ENCODE assay signal across 8 mouse cellular contexts in genomic region chr12:79928739-79929380, GRCm38 (mm10).
DNase-seq lines count a peak whose midpoint lies in the region; ATAC-seq and TF ChIP-seq lines count a peak whose summit lies in the region.

No protein-coding gene starts in this region.

- 70% methylated on average over 6 of the region's 6 CpGs for WGBS in midbrain, embryonic 13.5 days
- 53% methylated on average over 6 of the region's 6 CpGs for WGBS in midbrain, embryonic 15.5 days
- WGBS in heart, embryonic 11.5 days (ENCODE audit: insufficient replicate concordance): 36% methylated on average over 6 of the region's 6 CpGs
- 20% methylated on average over 6 of the region's 6 CpGs for WGBS in stomach, postnatal 0 days

- ATAC-seq in midbrain, embryonic 13.5 days: no peak
- no peak for ATAC-seq in midbrain, embryonic 15.5 days (replicated peaks)
- ATAC-seq in heart, embryonic 11.5 days (replicated peaks; ENCODE audit: insufficient number of reproducible peaks, low FRiP score, low TSS enrichment): 0 out of 2 replicates have a peak, but pooled peaks have one; percentile 24
- peak; percentile 41 for ATAC-seq in stomach, postnatal 0 days (ENCODE audit: low FRiP score, low TSS enrichment)

- TF ChIP-seq EP300 in stomach, postnatal 0 days (optimal IDR thresholded peaks at IDR 0.05): no peak

- peak; percentile 73 for DNase-seq in kidney, postnatal 10 days
- DNase-seq in stomach, postnatal 0 days (ENCODE audit: low spot score): peak; percentile 54
- no peak for DNase-seq in c-Kit-positive CD71-positive TER-119-positive erythroid progenitor cells, embryonic 14.5 days (ENCODE audit: low spot score)
- no peak for DNase-seq in liver
- DNase-seq in spleen, postnatal 36 days (ENCODE audit: low spot score in 2 of 2): no peak

- H3K9me3 ChIP-seq in midbrain, embryonic 13.5 days: no peaks in the 10 kb centered on the region
- H3K9me3 ChIP-seq in midbrain, embryonic 15.5 days: no peaks in the 10 kb centered on the region
- H3K9me3 ChIP-seq in heart, embryonic 11.5 days (replicated peaks; ENCODE audit: control insufficient read depth, low read length): no peaks in the 10 kb centered on the region
- no peaks in the 10 kb centered on the region for H3K9me3 ChIP-seq in stomach, postnatal 0 days (ENCODE audit: control insufficient read depth, low read length)

- TF ChIP-seq CTCF in stomach, postnatal 0 days (IDR thresholded peaks at IDR 0.05; ENCODE audit: low read depth): peak; percentile 43

- no peak overlapping the region for H3K9ac ChIP-seq in midbrain, embryonic 13.5 days (replicated peaks)
- no peak overlapping the region for H3K9ac ChIP-seq in midbrain, embryonic 15.5 days
- no peak overlapping the region for H3K9ac ChIP-seq in heart, embryonic 11.5 days (ENCODE audit: low read depth, low read length)
- 0 out of 2 replicates have a peak overlapping the region, but pooled peaks have one; percentile 23 for H3K9ac ChIP-seq in stomach, postnatal 0 days (ENCODE audit: low read length)

- 0 out of 2 replicates have a peak overlapping the region, but pooled peaks have one; percentile 92 for H3K27ac ChIP-seq in midbrain, embryonic 13.5 days
- no peak overlapping the region for H3K27ac ChIP-seq in midbrain, embryonic 15.5 days
- H3K27ac ChIP-seq in heart, embryonic 11.5 days (ENCODE audit: low read depth, low read length): peak overlapping the region; percentile 62
- peak overlapping the region; percentile 90 for H3K27ac ChIP-seq in stomach, postnatal 0 days (replicated peaks)

- H3K36me3 ChIP-seq in midbrain, embryonic 13.5 days: no peaks in the 10 kb centered on the region
- H3K36me3 ChIP-seq in midbrain, embryonic 15.5 days (replicated peaks): no peaks in the 10 kb centered on the region
- no peaks in the 10 kb centered on the region for H3K36me3 ChIP-seq in heart, embryonic 11.5 days (ENCODE audit: control insufficient read depth, insufficient read depth, low read length)
- H3K36me3 ChIP-seq in stomach, postnatal 0 days (ENCODE audit: control insufficient read depth, insufficient read depth, low read length): no peaks in the 10 kb centered on the region

- no peak overlapping the region for H3K4me3 ChIP-seq in midbrain, embryonic 13.5 days (replicated peaks)
- H3K4me3 ChIP-seq in midbrain, embryonic 15.5 days: no peak overlapping the region
- H3K4me3 ChIP-seq in heart, embryonic 11.5 days (ENCODE audit: low read depth, low read length): no peak overlapping the region
- no peak overlapping the region for H3K4me3 ChIP-seq in stomach, postnatal 0 days (ENCODE audit: low read depth, low read length)

- H3K4me2 ChIP-seq in midbrain, embryonic 13.5 days (replicated peaks): no peak overlapping the region
- no peak overlapping the region for H3K4me2 ChIP-seq in midbrain, embryonic 15.5 days
- H3K4me2 ChIP-seq in heart, embryonic 11.5 days: no peak overlapping the region
- no peak overlapping the region for H3K4me2 ChIP-seq in stomach, postnatal 0 days (replicated peaks; ENCODE audit: low read depth)

- H3K4me1 ChIP-seq in midbrain, embryonic 13.5 days (replicated peaks): peaks cover 57% of the 10 kb centered on the region
- peaks cover 44% of the 10 kb centered on the region for H3K4me1 ChIP-seq in midbrain, embryonic 15.5 days
- peaks cover 39% of the 10 kb centered on the region for H3K4me1 ChIP-seq in heart, embryonic 11.5 days (ENCODE audit: control insufficient read depth, insufficient read depth, low read length)
- peaks cover 22% of the 10 kb centered on the region for H3K4me1 ChIP-seq in stomach, postnatal 0 days (replicated peaks; ENCODE audit: control insufficient read depth, insufficient read depth)

- H3K27me3 ChIP-seq in midbrain, embryonic 13.5 days: no peaks in the 10 kb centered on the region
- no peaks in the 10 kb centered on the region for H3K27me3 ChIP-seq in midbrain, embryonic 15.5 days (replicated peaks)
- H3K27me3 ChIP-seq in heart, embryonic 11.5 days (ENCODE audit: control insufficient read depth, insufficient read depth, low read length): no peaks in the 10 kb centered on the region
- no peaks in the 10 kb centered on the region for H3K27me3 ChIP-seq in stomach, postnatal 0 days (ENCODE audit: control insufficient read depth, insufficient read depth, low read length)

Comparison
In these comparisons a context has a peak if more than half of its experiments do, and no peak if none do; other contexts are left out.
1. ATAC-seq: peak in heart, embryonic 11.5 days (single experiment) and stomach, postnatal 0 days (single experiment); none in midbrain, embryonic 13.5 days (single experiment) and midbrain, embryonic 15.5 days (single experiment).
2. DNase-seq: peak in kidney, postnatal 10 days (single experiment) and stomach, postnatal 0 days (single experiment); none in c-Kit-positive CD71-positive TER-119-positive erythroid progenitor cells, embryonic 14.5 days (single experiment), liver (single experiment) and spleen, postnatal 36 days (0 of 2).